Mouse (Mus musculus): Measurements from ENCODE around the gene Abca4.

DNA sequence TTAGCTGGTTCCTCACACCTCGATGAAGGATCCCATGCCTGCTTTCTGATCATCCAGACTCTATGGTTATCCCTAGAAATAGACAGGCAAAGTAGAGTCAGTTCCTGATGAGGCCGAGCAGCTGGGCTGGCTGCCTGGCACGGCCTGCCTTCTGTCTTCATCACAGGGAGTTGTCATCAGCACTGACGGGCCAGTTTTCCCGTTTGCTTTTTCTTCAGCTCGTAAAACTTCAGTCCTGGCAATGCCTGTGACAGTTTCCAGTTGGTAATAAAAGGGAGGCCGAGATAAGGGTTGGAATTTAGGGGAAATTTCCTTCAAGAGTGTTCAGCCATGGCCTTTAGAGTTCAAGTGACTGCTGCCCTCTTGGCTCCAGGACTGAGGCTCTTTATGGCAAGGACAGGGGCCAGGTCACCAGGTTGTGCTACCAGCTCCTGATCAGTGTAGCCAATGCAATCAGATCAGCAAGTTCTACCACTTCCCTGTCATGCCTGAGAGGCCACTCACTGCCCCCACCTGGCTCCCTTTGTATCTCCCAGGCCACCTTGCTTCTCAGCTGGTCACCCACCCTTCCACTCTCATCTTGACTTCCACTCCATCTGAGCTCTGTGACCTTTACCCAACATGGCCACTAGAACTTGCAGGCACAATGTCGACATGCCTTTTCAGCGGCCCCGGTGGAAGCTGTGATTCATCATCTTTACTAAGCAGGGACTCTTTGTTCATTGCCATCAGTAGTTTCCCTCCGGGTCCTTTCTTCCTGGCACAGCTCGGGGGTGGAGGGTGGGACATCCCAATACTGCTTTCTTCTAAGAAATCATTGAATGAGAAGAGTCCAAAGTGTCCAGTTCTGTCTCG, 20.5 kb downstream of the Abca4 start:
- TF ChIP-seq CTCF (IDR thresholded peaks at IDR 0.05; ENCODE audit: control insufficient read depth, insufficient read depth, insufficient replicate concordance, low read depth, low read length) (no peak), POLR2A (IDR thresholded peaks at IDR 0.05; ENCODE audit: control insufficient read depth, low read depth, low read length) (no peak)
